Mouse (Mus musculus) hindbrain, postnatal 0 days (tissue): ENCODE results near the gene Tpst1. TPM values are rescaled to one million over a fixed set of nuclear protein-coding genes. Genes with fewer than 3 reads are reported as not detected.

Experiments used
- ATAC-seq: fragments of 200-750 bp; cut with Nextera tagmentation; 2 replicates; pipeline ENCODE4 v1.8.0; 2017; ENCODE audit warnings: mild to moderate bottlenecking, moderate TSS enrichment, moderate library complexity
- DNase-seq: peaks from one replicate; pipeline ENCODE4 v3.0.0-alpha.2; 2015; ENCODE audit warnings: low spot score
- H3K27ac ChIP-seq: fragments of 300-500 bp; sonication (generic); 2 replicates; pipeline ENCODE4 v1.5.1; 2014; ENCODE audit warnings: mild to moderate bottlenecking
- H3K27me3 ChIP-seq: fragments of 300-500 bp; sonication (generic); 2 replicates; pipeline ENCODE4 v1.6.1; 2014; ENCODE audit warnings: low read length, mixed read lengths; ENCODE audit not compliant: insufficient read depth
- H3K36me3 ChIP-seq: fragments of 300-500 bp; sonication (generic); 2 replicates; pipeline ENCODE4 v1.6.1; 2014; ENCODE audit warnings: low read length, mixed read lengths; ENCODE audit not compliant: insufficient read depth
- H3K4me1 ChIP-seq: fragments of 300-500 bp; sonication (generic); 2 replicates; pipeline ENCODE4 v1.6.1; 2014; ENCODE audit warnings: antibody characterized with exemption, low read length, mixed read lengths; ENCODE audit not compliant: insufficient read depth
- H3K4me2 ChIP-seq: fragments of 300-500 bp; sonication (generic); 2 replicates; pipeline ENCODE4 v1.6.1; 2014; ENCODE audit warnings: low read depth, mild to moderate bottlenecking, low read length, moderate library complexity, mixed read lengths
- H3K4me3 ChIP-seq: fragments of 300-500 bp; sonication (generic); 2 replicates; pipeline ENCODE4 v1.5.1; 2014; ENCODE audit warnings: low read length
- H3K9ac ChIP-seq: fragments of 300-500 bp; sonication (generic); replicated peaks from 2 replicates; pipeline ENCODE4 v1.6.1; 2014; ENCODE audit warnings: mild to moderate bottlenecking, low read length, moderate library complexity, mixed read lengths
- H3K9me3 ChIP-seq: fragments of 300-500 bp; sonication (generic); 2 replicates; pipeline ENCODE4 v1.6.1; 2016; ENCODE audit warnings: low read length, mixed read lengths
- CTCF ChIP-seq: IDR thresholded peaks from 2 replicates; pipeline ENCODE4 v1.5.1; 2016; ENCODE audit warnings: antibody characterized with exemption, control low read depth, low read depth
- WGBS: fragments of 180-500 bp; shearing (Covaris S2); extraction: QIAGEN DNeasy Blood & Tissue Kit; methylation state at CpG from one replicate; pipeline ENCODE4 v1.1.7; 2014; 5-methylcytosine and 5-hydroxymethylcytosine counted together
- polyA plus RNA-seq: library from polyadenylated mRNA; unstranded; fragments of >200 nt; fragmentation: Nextera tagmentation; extraction: Ambion mirVana; gene quantifications from 2 replicates; pipeline ENCODE4 v1.2.1, GENCODE M21; 2015
- total RNA-seq: library from RNA; depleted of rRNA; stranded (reverse); fragments of >200 nt; gene quantifications from 2 replicates; pipeline ENCODE4 v1.2.3, GENCODE M21; 2014

Gene Tpst1
- total and polyA plus RNA-seq, 2 experiments from 2014 or later = 38.1 to 46.7 TPM

DNA sequence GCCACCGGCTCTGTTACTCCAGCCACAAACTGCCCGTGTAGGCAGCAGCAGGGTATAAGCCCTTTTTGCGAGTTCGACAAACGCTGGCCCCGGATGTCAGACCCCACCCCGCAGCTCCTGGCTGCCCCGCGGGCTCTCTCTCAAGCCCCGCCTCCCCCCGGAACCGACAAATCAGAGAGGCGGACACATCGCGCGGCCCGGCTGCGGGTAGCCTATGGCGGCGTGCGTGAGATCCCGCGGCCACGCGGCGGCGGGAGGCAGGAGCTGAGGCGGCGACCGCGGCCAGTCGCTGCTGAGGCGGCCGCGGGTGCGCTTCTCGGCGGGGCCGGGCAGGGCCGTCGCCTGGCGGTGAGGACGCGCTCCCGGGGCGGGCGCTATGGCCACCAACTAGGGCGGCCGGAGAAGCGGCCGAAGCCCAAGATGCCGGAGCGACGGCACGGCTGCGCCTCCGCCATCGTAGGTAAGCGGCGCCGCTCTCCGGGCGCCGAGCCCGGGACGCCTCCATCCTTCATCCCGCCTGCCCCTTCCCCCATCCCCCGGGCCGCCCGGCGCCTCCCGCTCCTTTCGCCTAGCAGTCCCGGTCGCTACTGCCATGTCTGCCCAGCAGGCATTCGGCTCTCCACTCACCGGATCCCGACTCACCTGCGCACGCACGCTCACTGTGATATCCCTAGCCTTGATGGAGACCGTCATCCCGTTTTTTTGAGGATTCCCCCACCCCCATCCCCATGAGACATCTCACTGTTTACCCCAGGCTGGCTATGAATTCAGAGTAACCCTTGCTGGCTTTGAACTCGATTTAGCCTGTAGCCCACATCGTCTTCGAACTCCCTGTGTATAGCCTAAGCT lies 6.3 kb downstream of the Tpst1 start:
- Histone ChIP-seq H3K4me2 (peak overlapping the region; percentile 79), H3K4me3 (peak overlapping the region; percentile 72), H3K36me3 (no peaks in the 10 kb centered on the region), H3K27ac (peak overlapping the region; percentile 81), H3K9ac (peak overlapping the region; percentile 89), H3K4me1 (no peaks in the 10 kb centered on the region), H3K9me3 (no peaks in the 10 kb centered on the region), H3K27me3 (no peaks in the 10 kb centered on the region)
- DNase-seq (peak; percentile 96), ATAC-seq (peak; percentile 98)
- under 1% methylated on average over 73 of the region's 86 CpGs for WGBS
- no peak for TF ChIP-seq CTCF

DNA sequence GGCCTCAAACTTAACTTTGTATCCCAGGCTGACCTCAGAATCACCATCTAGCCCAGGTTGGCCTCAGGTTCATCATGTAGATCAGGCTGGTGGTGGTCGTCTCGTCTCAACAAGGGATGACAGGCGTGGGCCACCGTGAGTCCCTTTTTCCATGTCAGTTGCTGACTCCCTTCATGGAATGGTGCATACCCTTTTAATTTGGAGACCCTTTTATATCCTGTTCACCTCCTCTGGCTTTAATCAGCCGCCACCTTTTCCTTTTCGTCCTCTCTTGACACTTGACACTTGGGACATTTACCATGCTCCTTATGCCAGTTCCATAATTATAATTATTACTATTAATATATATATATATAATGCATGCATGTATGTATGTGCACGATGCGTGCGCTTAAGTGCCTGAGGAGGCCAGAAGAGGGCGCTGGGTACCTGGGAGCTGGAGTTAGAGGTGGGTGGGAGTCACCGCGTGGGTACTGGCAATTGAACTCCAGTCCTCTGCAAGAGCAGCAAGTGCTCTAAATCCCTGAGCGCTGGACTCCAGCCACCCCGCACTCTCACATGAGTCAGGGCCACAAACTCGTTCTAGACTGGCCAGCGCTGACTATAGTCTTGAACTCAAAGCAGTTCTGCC lies 7.0 kb downstream of the Tpst1 start:
- no peaks in the 10 kb centered on the region for H3K9me3 ChIP-seq
- H3K9ac ChIP-seq = peak overlapping the region; percentile 89; the same call in 1 of the 2 replicates
- H3K4me1 ChIP-seq = no peaks in the 10 kb centered on the region
- H3K27me3 ChIP-seq = no peaks in the 10 kb centered on the region
- DNase-seq (no peak), ATAC-seq (no peak)
- peak; percentile 31 for TF ChIP-seq CTCF
- 75% methylated on average over 16 of the region's 16 CpGs for WGBS
- H3K36me3 ChIP-seq = no peaks in the 10 kb centered on the region
- H3K4me2 ChIP-seq = peak overlapping the region; percentile 79
- H3K27ac ChIP-seq = 0 out of 2 replicates have a peak overlapping the region, but pooled peaks have one; percentile 81
- peak overlapping the region; percentile 72 for H3K4me3 ChIP-seq

DNA sequence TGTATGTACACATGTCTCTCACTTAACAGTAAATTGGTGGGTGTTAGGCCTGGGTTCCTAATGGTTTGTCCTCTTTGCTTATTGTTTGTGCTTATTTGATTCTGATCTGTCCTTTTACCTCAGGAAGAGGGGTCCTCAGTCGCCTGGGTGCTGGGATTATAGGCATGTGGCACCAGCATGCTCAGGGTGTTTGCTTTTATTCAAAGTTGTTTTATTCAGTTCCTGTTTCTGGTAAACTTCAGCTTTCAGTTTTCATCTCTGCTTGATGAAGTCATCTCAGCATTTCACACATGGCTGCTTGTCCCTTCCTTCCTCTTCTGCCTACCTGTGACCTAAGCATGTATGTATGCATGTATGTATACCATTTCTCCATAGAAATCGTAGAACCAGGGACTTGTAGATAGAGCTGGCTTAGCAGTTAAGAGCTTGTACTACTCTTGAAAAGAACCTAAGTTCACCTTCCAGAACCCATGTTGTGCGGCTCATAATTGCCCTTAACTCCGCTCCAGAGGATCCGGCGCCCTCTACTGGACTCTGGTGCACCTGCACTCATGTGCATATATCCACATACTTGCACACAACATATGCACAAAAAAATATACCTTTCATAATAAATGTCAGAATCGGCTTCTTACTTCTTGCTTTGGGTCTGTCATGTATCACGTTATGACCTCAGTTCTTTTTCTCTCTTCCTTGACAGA lies 8.2 kb downstream of the Tpst1 start:
- Histone ChIP-seq H3K4me1 (no peaks in the 10 kb centered on the region), H3K9me3 (no peaks in the 10 kb centered on the region), H3K27ac (no peak overlapping the region), H3K4me3 (no peak overlapping the region), H3K4me2 (no peak overlapping the region), H3K36me3 (no peaks in the 10 kb centered on the region), H3K9ac (no peak overlapping the region), H3K27me3 (no peaks in the 10 kb centered on the region)
- ATAC-seq (no peak), DNase-seq (no peak)
- TF ChIP-seq CTCF = peak; percentile 46
- 95% methylated on average over 8 of the region's 8 CpGs for WGBS

DNA sequence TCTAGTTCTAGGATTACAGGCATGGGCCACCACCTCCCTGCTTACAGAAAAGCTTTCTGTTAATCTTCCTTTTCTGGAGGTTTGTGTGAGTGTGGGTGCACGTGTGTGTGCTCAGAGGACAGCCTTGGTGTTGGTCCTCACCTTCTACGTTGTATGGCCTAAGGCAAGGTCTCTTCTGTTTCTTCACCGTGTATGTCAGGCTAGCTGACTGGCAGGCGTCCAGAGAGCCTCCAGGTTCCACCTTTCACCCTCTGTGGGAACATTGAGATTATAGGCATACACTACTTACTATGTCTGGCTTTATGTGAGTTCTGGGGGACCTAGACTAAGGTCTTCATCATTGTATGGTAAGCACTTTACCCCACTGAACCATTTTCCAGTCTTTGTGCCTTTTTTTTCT lies 9.3 kb downstream of the Tpst1 start:
- Histone ChIP-seq H3K4me1 (no peaks in the 10 kb centered on the region), H3K27me3 (no peaks in the 10 kb centered on the region), H3K9me3 (no peaks in the 10 kb centered on the region), H3K4me2 (no peak overlapping the region), H3K36me3 (no peaks in the 10 kb centered on the region), H3K27ac (no peak overlapping the region), H3K4me3 (no peak overlapping the region), H3K9ac (no peak overlapping the region)
- TF ChIP-seq CTCF = no peak
- WGBS = 75% methylated on average over 4 of the region's 4 CpGs
- DNase-seq = no peak
- ATAC-seq = no peak

DNA sequence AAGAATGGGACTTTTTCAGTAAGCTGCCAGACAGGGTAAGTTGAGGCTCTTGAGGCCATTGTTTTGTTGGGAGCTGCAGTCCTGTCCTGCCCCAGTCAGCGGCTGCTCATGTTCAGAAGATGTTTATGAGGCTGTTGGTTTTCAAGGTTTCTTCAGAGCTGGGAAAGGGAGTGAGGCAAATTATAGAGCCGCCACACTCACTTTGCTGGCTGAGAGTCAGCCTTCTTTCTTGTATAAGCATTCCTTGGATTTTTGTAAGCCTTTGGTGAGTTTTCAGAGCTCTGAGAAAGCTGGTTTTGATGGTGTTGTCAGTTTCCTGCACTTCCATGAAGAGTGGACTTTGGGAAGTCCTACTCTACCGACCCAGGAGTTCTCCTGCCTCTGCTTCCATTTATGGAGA lies 11.1 kb downstream of the Tpst1 start:
- H3K36me3 ChIP-seq = no peaks in the 10 kb centered on the region
- no peaks in the 10 kb centered on the region for H3K4me1 ChIP-seq
- no peak for ATAC-seq
- WGBS = 95% methylated on average over 3 of the region's 3 CpGs
- H3K9me3 ChIP-seq = no peaks in the 10 kb centered on the region
- no peak overlapping the region for H3K4me2 ChIP-seq
- no peak overlapping the region for H3K4me3 ChIP-seq
- TF ChIP-seq CTCF = no peak
- no peak for DNase-seq
- no peaks in the 10 kb centered on the region for H3K27me3 ChIP-seq
- H3K27ac ChIP-seq = no peak overlapping the region
- no peak overlapping the region for H3K9ac ChIP-seq

DNA sequence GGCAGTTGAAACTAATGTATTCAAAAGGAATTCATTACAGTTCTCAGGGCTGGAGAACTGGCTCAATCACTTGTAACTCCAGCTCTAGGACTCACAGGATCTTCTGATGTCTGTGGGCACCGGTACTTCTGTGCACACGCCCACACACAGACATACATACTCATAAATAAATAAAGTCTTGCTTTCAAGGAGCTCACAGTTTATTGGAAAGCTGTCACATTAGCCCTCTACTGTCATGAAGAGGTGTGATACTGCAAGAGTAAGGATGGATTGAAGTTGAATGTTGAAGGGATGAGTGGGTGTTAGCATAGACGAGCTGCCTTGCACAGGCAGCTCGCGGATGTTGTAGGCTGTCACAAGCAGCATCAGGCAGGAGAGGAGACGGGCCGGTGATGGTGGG lies 14.9 kb downstream of the Tpst1 start:
- H3K27ac ChIP-seq = no peak overlapping the region
- H3K36me3 ChIP-seq = no peaks in the 10 kb centered on the region
- no peak overlapping the region for H3K4me2 ChIP-seq
- H3K9me3 ChIP-seq = no peaks in the 10 kb centered on the region
- ATAC-seq (no peak), DNase-seq (no peak)
- H3K4me1 ChIP-seq = no peaks in the 10 kb centered on the region
- H3K9ac ChIP-seq = no peak overlapping the region
- no peak overlapping the region for H3K4me3 ChIP-seq
- no peaks in the 10 kb centered on the region for H3K27me3 ChIP-seq
- WGBS = 87% methylated on average over 7 of the region's 7 CpGs
- TF ChIP-seq CTCF = no peak
